Mouse (Mus musculus) hindbrain, embryonic 14.5 days (tissue): ENCODE results near the gene Wdr59. TPM values are rescaled to one million over a fixed set of nuclear protein-coding genes. Genes with fewer than 3 reads are reported as not detected.
A peak's percentile ranks its signal among the peaks of the same experiment; 100 is the strongest.

ENCODE experiments used
- ATAC-seq: fragments of 200-750 bp; cut with Nextera tagmentation; 2 replicates; pipeline ENCODE4 v1.8.0; 2017; ENCODE audit warnings: moderate number of reproducible peaks, mild to moderate bottlenecking, moderate TSS enrichment, moderate library complexity; ENCODE audit not compliant: low FRiP score
- DNase-seq: peaks from one replicate; pipeline ENCODE4 v3.0.0-alpha.2; 2015; ENCODE audit warnings: low spot score
- H3K27ac ChIP-seq: fragments of 300-500 bp; sonication (generic); 2 replicates; pipeline ENCODE4 v1.5.1; 2014; ENCODE audit warnings: mild to moderate bottlenecking, moderate library complexity
- H3K27me3 ChIP-seq: fragments of 300-500 bp; sonication (generic); 2 replicates; pipeline ENCODE4 v1.6.1; 2014; ENCODE audit warnings: mild to moderate bottlenecking, low read length, mixed read lengths; ENCODE audit not compliant: control insufficient read depth, insufficient read depth
- H3K36me3 ChIP-seq: fragments of 300-500 bp; sonication (generic); replicated peaks from 2 replicates; pipeline ENCODE4 v1.6.1; 2014; ENCODE audit not compliant: control insufficient read depth, insufficient read depth
- H3K4me1 ChIP-seq: fragments of 300-500 bp; sonication (generic); replicated peaks from 2 replicates; pipeline ENCODE4 v1.6.1; 2014; ENCODE audit warnings: antibody characterized with exemption, low read length, mixed read lengths; ENCODE audit not compliant: control insufficient read depth, insufficient read depth
- H3K4me2 ChIP-seq: fragments of 300-500 bp; sonication (generic); replicated peaks from 2 replicates; pipeline ENCODE4 v1.6.1; 2014; ENCODE audit warnings: mild to moderate bottlenecking, moderate library complexity
- H3K4me3 ChIP-seq: fragments of 300-500 bp; sonication (generic); replicated peaks from 2 replicates; pipeline ENCODE4 v1.5.1; 2014; ENCODE audit warnings: mild to moderate bottlenecking, low read length
- H3K9ac ChIP-seq: fragments of 300-500 bp; sonication (generic); 2 replicates; pipeline ENCODE4 v1.6.1; 2014
- H3K9me3 ChIP-seq: fragments of 300-500 bp; sonication (generic); 2 replicates; pipeline ENCODE4 v1.6.1; 2016; ENCODE audit warnings: low read length; ENCODE audit not compliant: control insufficient read depth
- WGBS: fragments of 180-500 bp; shearing (Covaris S2); extraction: QIAGEN DNeasy Blood & Tissue Kit; methylation state at CpG from one replicate; pipeline ENCODE4 v1.1.7; 2014; 5-methylcytosine and 5-hydroxymethylcytosine counted together
- polyA plus RNA-seq: library from polyadenylated mRNA; unstranded; fragments of >200 nt; fragmentation: Nextera tagmentation; extraction: Ambion mirVana; gene quantifications from 2 replicates; pipeline ENCODE4 v1.2.1, GENCODE M21; 2014

The Wdr59 gene
- polyA plus RNA-seq, 1 experiment from 2014 or later: 6.6 TPM

DNA sequence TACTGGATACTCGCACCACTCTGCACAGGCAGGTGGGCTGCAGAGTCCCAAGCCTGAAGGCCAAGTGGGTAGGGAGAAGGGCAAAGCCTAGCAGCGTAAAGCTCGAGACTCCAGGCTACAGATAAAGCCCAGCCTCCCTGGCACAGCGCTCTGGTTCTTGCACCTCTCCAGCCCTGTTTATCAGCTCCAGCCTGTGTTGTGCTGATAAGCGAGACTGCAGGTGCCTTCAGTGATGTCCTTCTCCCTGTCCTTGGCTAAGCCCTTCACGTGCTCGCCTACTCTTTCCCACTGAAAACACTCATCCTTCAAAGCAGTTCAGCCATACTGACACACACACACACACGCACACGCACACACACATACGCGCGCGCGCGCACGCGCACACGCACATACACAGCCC, 76.3 kb downstream of the Wdr59 start:
- DNase-seq (no peak), ATAC-seq (no peak)
- Histone ChIP-seq H3K9me3 (no peaks in the 10 kb centered on the region), H3K36me3 (peaks cover 22% of the 10 kb centered on the region; the same call in 1 of the 2 replicates), H3K4me1 (no peaks in the 10 kb centered on the region), H3K4me3 (no peak overlapping the region), H3K4me2 (no peak overlapping the region), H3K9ac (no peak overlapping the region), H3K27ac (no peak overlapping the region), H3K27me3 (no peaks in the 10 kb centered on the region)
- WGBS: 86% methylated on average over 18 of the region's 18 CpGs

GRCm38 (mm10) chr8:111444245-111444644, 77.6 kb downstream of the Wdr59 start:
- no peaks in the 10 kb centered on the region for H3K9me3 ChIP-seq
- H3K4me3 ChIP-seq: no peak overlapping the region
- no peaks in the 10 kb centered on the region for H3K27me3 ChIP-seq
- no peak overlapping the region for H3K27ac ChIP-seq
- 82% methylated on average over 4 of the region's 4 CpGs for WGBS
- H3K4me2 ChIP-seq: no peak overlapping the region
- H3K4me1 ChIP-seq: no peaks in the 10 kb centered on the region
- no peak for ATAC-seq
- DNase-seq: no peak
- no peak overlapping the region for H3K9ac ChIP-seq
- peaks cover 10% of the 10 kb centered on the region; the same call in 1 of the 2 replicates for H3K36me3 ChIP-seq

- Histone ChIP-seq H3K4me1 (no peaks in the 10 kb centered on the region), H3K4me2 (no peak overlapping the region), H3K9me3 (no peaks in the 10 kb centered on the region), H3K36me3 (no peaks in the 10 kb centered on the region), H3K9ac (no peak overlapping the region), H3K4me3 (no peak overlapping the region), H3K27me3 (no peaks in the 10 kb centered on the region), H3K27ac (no peak overlapping the region)
- WGBS: 27% methylated on average over 9 of the region's 9 CpGs
- peak; percentile 92 for DNase-seq
- ATAC-seq: no peak
These were observed 82.7 kb downstream of the Wdr59 start for GRCm38 (mm10) chr8:111439189-111439588.

DNA sequence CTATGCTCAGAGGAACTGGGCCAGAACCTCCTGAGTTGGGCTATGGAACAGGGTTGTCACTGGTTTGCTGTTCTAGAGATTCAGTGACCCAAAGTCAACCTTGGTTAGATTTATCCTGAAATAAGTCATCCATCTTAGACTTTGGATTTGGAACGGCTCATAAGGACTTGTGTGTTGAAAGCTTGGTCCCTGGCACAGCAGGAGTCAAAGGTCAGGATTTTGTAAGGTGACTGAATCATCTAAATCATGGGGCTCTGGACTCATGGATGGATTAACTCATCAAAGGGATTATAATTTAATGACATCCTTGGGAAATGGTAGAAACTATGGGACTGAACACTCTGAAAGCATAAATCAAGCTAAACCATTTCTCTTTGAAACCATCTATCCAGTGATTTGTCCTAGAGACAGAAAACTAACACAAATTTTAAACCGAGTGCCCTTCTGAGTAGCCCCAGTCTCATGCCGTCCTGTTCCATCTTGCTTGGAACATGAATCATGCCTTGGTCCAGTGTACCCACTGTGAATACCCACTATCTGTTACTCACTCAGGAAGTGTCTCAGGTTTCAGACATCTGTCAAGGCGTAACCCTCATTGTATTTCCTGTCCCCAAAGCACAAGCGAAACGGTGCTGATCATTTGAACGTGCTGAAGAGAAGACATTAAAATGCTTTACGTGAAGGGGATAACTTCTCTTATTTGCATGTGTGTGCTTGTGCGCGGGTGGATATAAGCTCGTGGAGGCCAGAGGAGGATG, 86.6 kb downstream of the Wdr59 start:
- Histone ChIP-seq H3K4me1 (no peaks in the 10 kb centered on the region), H3K9me3 (no peaks in the 10 kb centered on the region), H3K27me3 (no peaks in the 10 kb centered on the region), H3K36me3 (no peaks in the 10 kb centered on the region), H3K9ac (no peak overlapping the region), H3K4me2 (no peak overlapping the region), H3K4me3 (no peak overlapping the region), H3K27ac (no peak overlapping the region)
- DNase-seq: no peak
- ATAC-seq: no peak
- WGBS: 77% methylated on average over 11 of the region's 11 CpGs

DNA sequence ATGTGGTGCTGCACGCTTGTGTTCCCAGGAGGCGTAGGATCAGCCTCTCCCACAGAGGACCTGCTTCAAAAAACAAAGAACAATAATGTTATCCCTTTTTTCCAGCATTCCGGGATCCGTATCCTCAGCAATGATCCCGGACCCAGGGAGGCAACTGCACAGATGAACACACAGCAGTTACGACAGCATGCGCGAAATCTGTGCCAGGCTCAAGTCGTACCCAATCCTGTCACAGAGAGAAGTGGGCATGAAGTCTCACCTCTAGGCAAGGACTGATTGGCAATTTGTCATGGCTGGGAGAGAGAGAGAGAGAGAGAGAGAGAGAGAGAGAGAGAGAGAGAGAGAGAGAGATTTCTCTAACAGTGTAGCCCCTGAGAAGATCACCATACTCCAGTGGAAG, 97.2 kb downstream of the Wdr59 start:
- no peak for DNase-seq
- ATAC-seq: no peak
- Histone ChIP-seq H3K27me3 (no peaks in the 10 kb centered on the region), H3K36me3 (no peaks in the 10 kb centered on the region), H3K9me3 (no peaks in the 10 kb centered on the region), H3K4me1 (no peaks in the 10 kb centered on the region), H3K4me3 (no peak overlapping the region), H3K9ac (no peak overlapping the region), H3K4me2 (no peak overlapping the region), H3K27ac (no peak overlapping the region)
- 86% methylated on average over 9 of the region's 9 CpGs for WGBS

GRCm38 (mm10) chr8:111424181-111424580, 97.7 kb downstream of the Wdr59 start:
- no peaks in the 10 kb centered on the region for H3K9me3 ChIP-seq
- H3K4me3 ChIP-seq: no peak overlapping the region
- no peak overlapping the region for H3K27ac ChIP-seq
- no peaks in the 10 kb centered on the region for H3K27me3 ChIP-seq
- WGBS: 81% methylated on average over 11 of the region's 11 CpGs
- ATAC-seq (no peak), DNase-seq (no peak)
- H3K9ac ChIP-seq: no peak overlapping the region
- no peaks in the 10 kb centered on the region for H3K4me1 ChIP-seq
- no peak overlapping the region for H3K4me2 ChIP-seq
- H3K36me3 ChIP-seq: no peaks in the 10 kb centered on the region

DNA sequence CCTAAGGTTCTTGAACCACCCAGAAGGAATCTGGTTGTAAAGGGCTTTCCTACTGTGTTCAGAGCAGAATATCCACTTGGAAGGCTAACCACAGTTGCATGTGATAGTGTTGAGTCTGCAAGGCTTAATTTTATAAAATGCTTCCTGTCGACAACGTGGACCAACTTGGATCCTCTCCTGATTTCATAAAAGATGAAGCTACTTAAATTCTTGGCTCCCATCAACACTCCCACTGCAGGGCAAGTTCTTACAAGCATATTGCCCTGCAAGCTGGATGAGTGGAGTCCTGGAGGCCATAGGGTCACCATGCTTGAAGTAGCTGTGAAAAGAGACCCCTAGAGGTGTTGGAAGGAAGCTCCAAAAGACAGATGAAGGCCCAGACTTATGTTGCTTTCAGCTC, 99.3 kb downstream of the Wdr59 start:
- no peaks in the 10 kb centered on the region for H3K9me3 ChIP-seq
- DNase-seq (no peak), ATAC-seq (no peak)
- H3K36me3 ChIP-seq: no peaks in the 10 kb centered on the region
- 89% methylated on average over 2 of the region's 2 CpGs for WGBS
- H3K9ac ChIP-seq: no peak overlapping the region
- H3K27me3 ChIP-seq: no peaks in the 10 kb centered on the region
- no peaks in the 10 kb centered on the region for H3K4me1 ChIP-seq
- no peak overlapping the region for H3K4me3 ChIP-seq
- no peak overlapping the region for H3K4me2 ChIP-seq
- H3K27ac ChIP-seq: no peak overlapping the region

DNA sequence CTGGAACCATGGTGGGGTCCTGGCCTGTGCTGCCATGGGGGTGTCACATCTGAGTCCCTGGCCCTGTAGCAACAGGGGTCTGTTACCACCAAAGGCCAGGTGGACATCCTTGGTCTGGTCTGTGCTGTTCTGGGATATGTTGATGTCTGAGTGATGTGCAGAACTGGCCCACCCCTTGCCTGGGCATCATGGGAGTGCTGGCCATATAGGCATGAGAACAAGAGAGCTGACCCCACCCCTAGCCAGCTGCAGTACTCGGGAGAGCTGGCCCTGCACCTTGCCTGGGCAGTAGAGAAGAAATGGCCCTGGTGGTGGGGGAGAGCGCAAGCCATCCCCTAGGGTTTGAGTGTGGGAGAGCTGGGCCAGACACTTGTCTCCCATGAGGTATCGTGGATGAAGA, 102.7 kb downstream of the Wdr59 start:
- no peak overlapping the region for H3K4me3 ChIP-seq
- no peaks in the 10 kb centered on the region for H3K4me1 ChIP-seq
- 80% methylated on average over 3 of the region's 3 CpGs for WGBS

GRCm38 (mm10) chr8:111418601-111419000, 103.3 kb downstream of the Wdr59 start:
- H3K27ac ChIP-seq: no peak overlapping the region
- DNase-seq: peak; percentile 68
- no peak for ATAC-seq

More for the DNA sequence above, 102.7 kb downstream of the Wdr59 start:
- Histone ChIP-seq H3K36me3 (no peaks in the 10 kb centered on the region), H3K27ac (no peak overlapping the region), H3K4me2 (no peak overlapping the region), H3K9me3 (no peaks in the 10 kb centered on the region), H3K9ac (no peak overlapping the region), H3K27me3 (no peaks in the 10 kb centered on the region)
- DNase-seq (no peak), ATAC-seq (no peak)

DNA sequence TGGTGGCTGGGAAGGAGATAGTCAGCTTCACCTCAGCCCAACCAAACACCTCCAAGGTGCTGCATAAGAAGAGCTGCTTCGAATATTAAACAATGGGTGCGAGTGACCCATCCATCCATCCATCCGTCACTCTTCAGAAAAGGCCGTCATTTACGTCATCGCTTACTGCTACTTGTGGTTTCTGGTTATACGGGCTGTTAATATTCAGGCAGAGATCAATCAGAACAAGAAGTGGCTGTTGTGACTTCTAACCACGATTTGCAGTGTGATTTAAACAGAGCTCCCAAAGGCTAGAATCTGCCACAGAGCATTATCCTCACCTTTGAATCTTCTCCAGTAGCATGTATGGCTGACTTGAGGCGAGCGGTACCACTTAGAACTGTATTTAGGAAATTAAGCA, 104.7 kb downstream of the Wdr59 start:
- DNase-seq (no peak), ATAC-seq (no peak)
- Histone ChIP-seq H3K9ac (no peak overlapping the region), H3K27ac (no peak overlapping the region), H3K4me3 (no peak overlapping the region), H3K36me3 (no peaks in the 10 kb centered on the region), H3K9me3 (no peaks in the 10 kb centered on the region), H3K27me3 (no peaks in the 10 kb centered on the region), H3K4me1 (no peaks in the 10 kb centered on the region), H3K4me2 (no peak overlapping the region)
- 85% methylated on average over 10 of the region's 10 CpGs for WGBS

More at GRCm38 (mm10) chr8:111418601-111419000, 103.3 kb downstream of the Wdr59 start:
- no peak overlapping the region for H3K4me2 ChIP-seq
- no peaks in the 10 kb centered on the region for H3K27me3 ChIP-seq
- no peaks in the 10 kb centered on the region for H3K4me1 ChIP-seq
- H3K36me3 ChIP-seq: no peaks in the 10 kb centered on the region
- no peak overlapping the region for H3K4me3 ChIP-seq
- 32% methylated on average over 9 of the region's 9 CpGs for WGBS
- no peak overlapping the region for H3K9ac ChIP-seq
- no peaks in the 10 kb centered on the region for H3K9me3 ChIP-seq
